Mouse (Mus musculus): Measurements from ENCODE around the gene Rasa3. TPM values are rescaled to one million over a fixed set of nuclear protein-coding genes. Genes with fewer than 3 reads are reported as not detected.

The Rasa3 gene
- polyA plus RNA-seq, 1 experiment from 2014 or later = 20.2 TPM

DNA sequence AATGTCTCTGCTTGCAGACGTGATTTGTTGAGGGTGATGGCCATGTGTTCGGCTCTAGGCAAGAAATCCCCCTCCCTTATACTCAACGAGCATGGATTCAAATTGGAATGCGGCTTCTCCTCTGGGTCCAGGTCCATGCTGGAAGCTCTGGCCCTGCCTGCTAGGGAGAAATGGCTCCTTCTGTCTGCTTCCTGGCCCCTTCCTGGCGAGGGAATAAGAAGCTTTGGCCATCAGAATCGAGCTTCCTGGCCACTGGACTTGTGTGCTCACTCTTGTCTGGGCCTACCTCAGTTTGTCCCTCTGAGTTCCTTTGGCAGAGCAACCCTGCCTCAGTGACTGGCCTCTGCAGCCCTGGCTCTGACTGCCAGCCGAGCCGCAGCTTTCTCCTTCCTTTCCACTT is 19.8 kb upstream of the Rasa3 start:
- Histone ChIP-seq H3K4me1 (replicated peaks) (no peaks in the 10 kb centered on the region), H3K4me3 (replicated peaks) (no peak overlapping the region), H3K9me3 (no peaks in the 10 kb centered on the region), H3K9ac (replicated peaks) (no peak overlapping the region), H3K27ac (no peak overlapping the region), H3K27me3 (no peaks in the 10 kb centered on the region), H3K36me3 (no peaks in the 10 kb centered on the region), H3K4me2 (no peak overlapping the region)
- WGBS = 72% methylated on average over 8 of the region's 8 CpGs
- ATAC-seq (ENCODE audit: insufficient number of reproducible peaks, insufficient read depth, low FRiP score, low TSS enrichment, low read depth) = no peak

DNA sequence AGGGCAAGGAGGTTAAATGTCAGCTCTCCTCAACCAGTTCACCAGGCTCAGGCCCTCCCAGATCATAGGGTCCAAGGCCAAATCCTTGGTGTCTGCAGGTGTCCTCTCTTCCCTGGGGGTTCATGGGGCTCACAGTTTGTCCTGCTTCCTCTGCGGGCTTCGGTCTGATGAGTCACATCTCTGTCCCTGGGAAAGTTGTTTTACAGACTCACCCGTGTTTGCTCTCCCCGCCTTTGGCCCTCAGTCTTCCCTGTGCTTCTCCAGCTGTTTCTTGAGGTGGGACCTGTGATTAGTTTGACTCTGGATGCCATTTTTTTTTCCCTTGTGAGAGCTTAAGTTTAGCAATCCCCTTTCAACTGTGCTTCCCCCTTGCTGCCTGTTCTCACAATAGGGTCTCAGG is 18.8 kb upstream of the Rasa3 start:
- H3K9me3 ChIP-seq = no peaks in the 10 kb centered on the region
- H3K9ac ChIP-seq (replicated peaks) = no peak overlapping the region
- 83% methylated on average over 4 of the region's 4 CpGs for WGBS
- no peaks in the 10 kb centered on the region for H3K36me3 ChIP-seq
- no peak overlapping the region for H3K4me2 ChIP-seq
- no peak overlapping the region for H3K27ac ChIP-seq
- ATAC-seq (ENCODE audit: insufficient number of reproducible peaks, insufficient read depth, low FRiP score, low TSS enrichment, low read depth) = no peak
- no peak overlapping the region for H3K4me3 ChIP-seq (replicated peaks)
- H3K4me1 ChIP-seq (replicated peaks) = no peaks in the 10 kb centered on the region
- no peaks in the 10 kb centered on the region for H3K27me3 ChIP-seq

DNA sequence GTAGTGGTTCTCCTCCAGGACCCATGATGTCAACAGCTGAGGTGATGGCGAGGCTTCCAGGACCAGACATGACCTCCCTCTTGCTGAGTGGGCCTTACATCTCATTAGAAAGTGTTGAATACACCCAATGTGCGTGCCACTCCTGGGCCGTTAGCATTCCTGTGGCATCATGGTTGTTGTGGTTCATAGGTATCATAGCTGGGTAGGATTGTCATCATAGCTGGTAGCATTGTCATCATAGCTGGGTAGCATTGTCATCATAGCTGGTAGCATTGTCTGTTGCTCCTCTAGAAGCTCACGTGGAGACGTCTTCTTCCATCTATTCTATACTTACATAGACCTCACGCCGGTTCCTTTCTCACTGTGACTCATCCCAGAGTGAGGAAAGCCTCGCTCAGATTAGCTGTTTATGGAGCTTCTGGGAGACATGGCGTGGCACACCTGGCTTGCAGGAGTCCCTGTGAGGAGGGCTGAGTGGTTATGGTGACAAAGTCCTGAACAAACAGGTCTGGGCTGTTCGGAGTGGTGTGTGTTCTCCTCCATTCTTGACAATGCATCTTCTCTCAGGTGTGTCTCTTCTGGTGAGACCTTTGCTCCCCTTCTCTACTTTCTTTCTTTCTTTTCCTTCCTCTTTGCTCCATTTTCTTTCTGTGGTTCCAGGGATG is 17.9 kb upstream of the Rasa3 start:
- no peaks in the 10 kb centered on the region for H3K9me3 ChIP-seq
- no peaks in the 10 kb centered on the region for H3K36me3 ChIP-seq
- no peak overlapping the region for H3K27ac ChIP-seq
- H3K9ac ChIP-seq (replicated peaks) = no peak overlapping the region
- 89% methylated on average over 10 of the region's 10 CpGs for WGBS
- H3K4me2 ChIP-seq = no peak overlapping the region
- H3K4me1 ChIP-seq (replicated peaks) = no peaks in the 10 kb centered on the region
- no peak overlapping the region for H3K4me3 ChIP-seq (replicated peaks)
- no peaks in the 10 kb centered on the region for H3K27me3 ChIP-seq
- ATAC-seq (ENCODE audit: insufficient number of reproducible peaks, insufficient read depth, low FRiP score, low TSS enrichment, low read depth) = no peak

DNA sequence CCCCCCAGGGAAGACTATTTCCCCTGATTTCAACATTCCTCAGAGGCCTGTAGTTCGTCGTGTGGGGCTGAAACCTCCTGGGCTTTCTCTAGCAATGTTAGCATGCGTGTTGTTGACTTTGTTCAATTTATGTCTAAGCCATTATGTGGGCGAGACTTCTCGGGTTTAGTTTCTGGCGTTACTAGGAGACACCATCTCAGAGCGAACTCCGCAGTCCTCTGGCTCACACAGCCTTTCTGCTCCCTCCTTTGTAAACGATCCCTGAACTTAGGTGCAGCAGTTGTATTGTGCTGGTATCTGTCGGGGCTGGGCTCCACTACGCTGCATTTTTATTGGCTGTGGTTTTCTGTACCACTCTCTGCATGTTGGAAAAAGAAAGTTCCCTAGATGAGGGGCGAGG is 17.3 kb upstream of the Rasa3 start:
- ATAC-seq (ENCODE audit: insufficient number of reproducible peaks, insufficient read depth, low FRiP score, low TSS enrichment, low read depth) = no peak
- no peak overlapping the region for H3K27ac ChIP-seq
- no peaks in the 10 kb centered on the region for H3K36me3 ChIP-seq
- H3K4me2 ChIP-seq = no peak overlapping the region
- no peaks in the 10 kb centered on the region for H3K4me1 ChIP-seq (replicated peaks)
- H3K27me3 ChIP-seq = no peaks in the 10 kb centered on the region
- no peak overlapping the region for H3K4me3 ChIP-seq (replicated peaks)
- WGBS = 58% methylated on average over 12 of the region's 12 CpGs
- no peaks in the 10 kb centered on the region for H3K9me3 ChIP-seq
- H3K9ac ChIP-seq (replicated peaks) = no peak overlapping the region

DNA sequence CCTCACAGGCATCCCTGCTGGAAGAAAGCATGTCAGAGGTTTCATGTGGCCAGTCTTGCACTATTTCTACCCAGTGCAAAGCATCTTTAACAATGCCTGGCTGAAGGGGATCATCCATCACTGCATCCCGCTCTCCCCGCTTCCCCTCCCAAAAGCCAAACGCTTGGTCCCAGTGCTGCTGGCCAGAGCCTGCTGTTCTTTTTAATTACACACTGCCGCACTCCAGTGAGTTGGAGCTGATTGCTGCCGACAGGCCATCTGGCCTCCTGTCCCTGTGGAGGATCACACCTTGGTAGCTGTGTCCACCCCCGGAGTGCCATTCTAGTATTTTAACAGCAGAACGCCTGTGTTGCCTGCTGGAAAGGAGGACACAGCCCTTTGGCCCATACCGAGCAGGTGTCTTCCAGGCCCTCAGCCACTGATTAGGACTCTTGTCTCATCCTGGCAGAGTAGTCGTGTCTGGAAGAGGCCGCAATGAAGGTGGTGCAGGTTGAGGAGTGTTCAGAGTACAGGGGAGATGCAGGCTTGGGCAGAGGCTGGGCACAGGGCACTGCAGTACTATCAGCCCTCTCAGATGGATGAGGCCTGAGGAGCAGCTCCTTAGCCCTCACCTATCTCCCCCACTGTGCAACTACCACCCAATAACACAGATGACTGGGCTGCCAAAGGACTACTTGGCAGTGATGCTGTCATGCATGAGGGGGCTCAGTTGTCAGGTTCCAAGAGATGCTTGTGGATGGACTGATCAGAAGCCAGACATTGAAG is 15.1 kb upstream of the Rasa3 start:
- WGBS = 34% methylated on average over 10 of the region's 10 CpGs
- Histone ChIP-seq H3K27ac (no peak overlapping the region), H3K4me2 (no peak overlapping the region), H3K36me3 (no peaks in the 10 kb centered on the region), H3K4me1 (replicated peaks) (no peaks in the 10 kb centered on the region), H3K4me3 (replicated peaks) (no peak overlapping the region), H3K9ac (replicated peaks) (no peak overlapping the region), H3K27me3 (no peaks in the 10 kb centered on the region), H3K9me3 (no peaks in the 10 kb centered on the region)
- no peak for ATAC-seq (ENCODE audit: insufficient number of reproducible peaks, insufficient read depth, low FRiP score, low TSS enrichment, low read depth)

DNA sequence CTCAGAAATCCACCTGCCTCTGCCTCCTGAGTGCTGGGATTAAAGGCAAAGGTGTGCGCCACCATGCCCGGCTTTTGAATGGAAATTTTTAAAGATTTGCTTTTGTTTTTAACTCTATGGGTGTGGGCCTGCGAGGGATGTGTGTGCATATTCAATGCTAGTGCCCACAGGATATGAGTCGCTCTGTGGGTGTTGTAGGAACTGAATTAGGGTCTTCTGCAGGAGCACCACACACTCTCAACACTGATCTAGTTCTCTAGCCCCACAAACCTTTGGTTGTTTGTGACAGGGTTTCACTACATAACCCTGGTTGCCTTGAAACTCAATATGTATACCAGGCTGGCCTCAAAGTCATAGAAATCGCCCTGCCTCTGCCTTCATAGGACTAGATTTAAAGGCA is 11.9 kb upstream of the Rasa3 start:
- Histone ChIP-seq H3K27me3 (no peaks in the 10 kb centered on the region; the same call in 1 of the 2 replicates), H3K4me3 (replicated peaks) (no peak overlapping the region), H3K4me1 (replicated peaks) (peaks cover 6% of the 10 kb centered on the region), H3K4me2 (no peak overlapping the region), H3K9me3 (no peaks in the 10 kb centered on the region), H3K36me3 (no peaks in the 10 kb centered on the region), H3K9ac (replicated peaks) (no peak overlapping the region), H3K27ac (no peak overlapping the region)
- 93% methylated on average over 5 of the region's 5 CpGs for WGBS
- ATAC-seq (ENCODE audit: insufficient number of reproducible peaks, insufficient read depth, low FRiP score, low TSS enrichment, low read depth) = no peak

DNA sequence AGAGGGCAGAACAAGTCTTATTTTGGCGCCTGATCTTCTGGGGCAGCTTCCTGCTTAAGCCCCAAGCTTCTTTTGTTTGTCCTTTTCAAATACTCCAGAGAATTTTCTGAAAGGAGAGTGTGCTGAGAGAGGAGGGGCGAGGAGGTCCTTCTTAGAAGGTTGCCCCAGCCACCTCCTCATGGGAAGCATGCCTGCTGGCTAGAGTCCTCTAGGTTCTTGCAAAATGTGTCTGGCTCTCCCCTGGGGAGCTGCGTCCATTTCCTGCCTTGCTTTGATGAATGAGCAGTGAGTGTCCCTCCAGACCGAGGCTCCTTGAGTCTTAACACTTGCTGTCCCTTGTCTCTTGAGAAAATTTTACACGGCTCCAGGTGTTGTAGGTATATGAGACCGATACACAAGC is 11.1 kb upstream of the Rasa3 start:
- Histone ChIP-seq H3K4me3 (replicated peaks) (no peak overlapping the region), H3K9me3 (no peaks in the 10 kb centered on the region), H3K27ac (no peak overlapping the region), H3K36me3 (no peaks in the 10 kb centered on the region), H3K27me3 (no peaks in the 10 kb centered on the region; the same call in 1 of the 2 replicates), H3K4me2 (no peak overlapping the region), H3K4me1 (replicated peaks) (peaks cover 15% of the 10 kb centered on the region), H3K9ac (replicated peaks) (no peak overlapping the region)
- no peak for ATAC-seq (ENCODE audit: insufficient number of reproducible peaks, insufficient read depth, low FRiP score, low TSS enrichment, low read depth)
- 61% methylated on average over 6 of the region's 6 CpGs for WGBS

DNA sequence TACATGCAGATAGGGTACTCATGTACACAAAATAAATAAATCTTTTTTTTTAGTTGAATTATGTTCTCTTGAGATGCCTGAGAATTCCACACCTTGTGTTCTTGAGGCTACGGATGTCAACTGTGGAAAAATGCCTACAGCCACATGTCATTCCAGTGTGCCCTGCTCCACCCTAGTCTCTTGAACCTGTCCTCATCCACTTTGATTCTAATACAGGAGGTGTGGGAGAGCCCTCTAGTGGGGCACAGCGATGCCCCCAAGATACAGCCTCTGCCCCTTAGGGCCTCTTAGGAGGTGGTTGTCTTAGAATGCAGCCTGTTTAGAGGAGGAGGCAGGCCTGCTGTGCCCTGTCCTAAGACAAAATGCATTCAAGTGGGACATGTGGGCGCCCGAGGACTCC is 10.5 kb upstream of the Rasa3 start:
- Histone ChIP-seq H3K9ac (replicated peaks) (no peak overlapping the region), H3K4me3 (replicated peaks) (no peak overlapping the region), H3K27me3 (no peaks in the 10 kb centered on the region; the same call in 1 of the 2 replicates), H3K4me2 (no peak overlapping the region), H3K36me3 (no peaks in the 10 kb centered on the region), H3K4me1 (replicated peaks) (peaks cover 18% of the 10 kb centered on the region), H3K27ac (no peak overlapping the region), H3K9me3 (no peaks in the 10 kb centered on the region)
- ATAC-seq (ENCODE audit: insufficient number of reproducible peaks, insufficient read depth, low FRiP score, low TSS enrichment, low read depth) = no peak
- 78% methylated on average over 4 of the region's 4 CpGs for WGBS

DNA sequence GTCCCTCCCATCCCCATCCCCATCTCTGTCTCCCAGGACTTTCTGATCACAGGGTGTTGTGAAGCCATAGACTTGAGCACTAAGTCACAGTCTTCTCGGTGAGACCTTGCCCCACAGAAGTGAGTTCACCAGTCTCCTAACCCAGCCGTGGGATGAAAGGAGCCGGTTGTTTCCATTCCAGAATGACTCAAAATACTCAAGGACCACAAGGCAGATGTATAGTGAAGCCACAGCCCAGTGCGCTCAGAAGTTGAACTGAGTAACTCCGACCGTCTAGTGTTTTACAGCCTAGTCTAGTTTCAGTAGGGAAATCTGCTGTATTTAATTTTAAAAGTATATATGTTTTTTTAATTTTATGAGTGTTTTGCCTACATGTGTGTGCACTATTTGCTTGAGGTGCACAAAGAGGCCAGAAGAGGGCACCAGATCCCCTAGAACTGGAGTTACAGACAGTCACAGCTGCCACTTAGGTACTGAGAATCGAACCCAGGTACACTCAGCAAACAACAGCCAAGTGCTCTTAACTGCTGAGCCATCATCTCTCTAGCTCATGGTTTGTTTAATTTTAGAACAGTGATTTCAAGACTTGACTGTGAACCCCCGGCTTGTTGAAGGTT is 9.8 kb upstream of the Rasa3 start:
- H3K9ac ChIP-seq (replicated peaks) = no peak overlapping the region

DNA sequence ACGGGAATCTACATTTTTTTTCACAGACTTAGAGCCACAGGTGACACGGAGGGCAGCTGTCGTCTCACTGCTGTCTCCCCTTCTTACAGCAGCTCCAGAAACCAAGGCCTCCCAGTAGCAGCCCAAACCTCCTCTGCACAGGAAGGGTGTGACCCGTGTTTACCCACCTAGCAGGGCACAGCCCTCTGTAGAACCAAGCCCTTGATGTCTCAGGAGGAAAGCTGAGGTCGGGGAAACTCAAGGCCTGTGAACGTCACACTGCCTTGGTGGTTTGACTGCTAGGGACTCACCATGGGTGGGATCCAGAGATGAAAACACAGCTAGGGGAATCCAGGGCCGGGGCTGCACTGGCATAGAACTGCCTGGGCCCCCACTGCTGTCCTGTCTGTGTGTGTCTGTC is 9.0 kb upstream of the Rasa3 start:
- Histone ChIP-seq H3K9ac (replicated peaks) (no peak overlapping the region), H3K4me3 (replicated peaks) (no peak overlapping the region), H3K9me3 (no peaks in the 10 kb centered on the region), H3K27ac (no peak overlapping the region), H3K4me1 (replicated peaks) (peaks cover 18% of the 10 kb centered on the region), H3K27me3 (no peaks in the 10 kb centered on the region; the same call in 1 of the 2 replicates), H3K36me3 (no peaks in the 10 kb centered on the region), H3K4me2 (no peak overlapping the region)
- WGBS = 75% methylated on average over 7 of the region's 7 CpGs
- ATAC-seq (ENCODE audit: insufficient number of reproducible peaks, insufficient read depth, low FRiP score, low TSS enrichment, low read depth) = no peak

More for the DNA sequence above, 9.8 kb upstream of the Rasa3 start:
- WGBS = 90% methylated on average over 8 of the region's 8 CpGs
- H3K4me2 ChIP-seq = no peak overlapping the region
- no peak for ATAC-seq (ENCODE audit: insufficient number of reproducible peaks, insufficient read depth, low FRiP score, low TSS enrichment, low read depth)
- H3K27me3 ChIP-seq = no peaks in the 10 kb centered on the region; the same call in 1 of the 2 replicates
- H3K9me3 ChIP-seq = no peaks in the 10 kb centered on the region
- H3K4me3 ChIP-seq (replicated peaks) = no peak overlapping the region
- H3K27ac ChIP-seq = no peak overlapping the region
- no peaks in the 10 kb centered on the region for H3K36me3 ChIP-seq
- peaks cover 18% of the 10 kb centered on the region for H3K4me1 ChIP-seq (replicated peaks)

DNA sequence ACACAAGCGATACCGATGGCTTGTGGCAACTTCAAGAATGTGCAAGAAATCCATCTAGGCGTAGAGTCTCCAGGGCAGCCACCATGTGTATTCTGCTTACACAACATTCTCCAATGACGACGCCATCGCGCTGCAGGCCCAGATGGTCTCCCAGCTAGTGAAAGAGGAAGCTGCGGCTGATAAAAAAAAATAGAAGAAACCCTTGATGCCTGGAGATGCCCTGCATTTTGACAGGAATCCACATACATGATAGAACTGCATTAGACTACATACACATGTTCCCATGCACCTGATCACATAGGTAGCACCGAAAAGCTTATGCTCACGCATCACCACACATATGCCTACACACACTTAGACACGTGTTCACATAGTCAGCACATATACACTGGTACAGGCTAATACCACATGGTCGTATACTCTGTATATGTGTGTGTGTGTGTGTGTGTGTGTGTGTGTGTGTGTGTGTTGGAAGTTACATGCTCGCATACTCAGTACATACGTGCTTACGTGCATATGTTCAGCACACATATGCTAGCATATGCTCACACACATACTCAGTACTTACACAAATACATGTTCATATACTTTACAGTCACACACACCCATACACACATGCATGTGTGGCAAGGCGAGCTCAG is 8.4 kb upstream of the Rasa3 start:
- H3K9me3 ChIP-seq = no peaks in the 10 kb centered on the region
- no peaks in the 10 kb centered on the region for H3K36me3 ChIP-seq
- no peak for ATAC-seq (ENCODE audit: insufficient number of reproducible peaks, insufficient read depth, low FRiP score, low TSS enrichment, low read depth)
- H3K4me1 ChIP-seq (replicated peaks) = peaks cover 18% of the 10 kb centered on the region
- no peak overlapping the region for H3K27ac ChIP-seq
- no peaks in the 10 kb centered on the region; the same call in 1 of the 2 replicates for H3K27me3 ChIP-seq
- WGBS = 93% methylated on average over 16 of the region's 16 CpGs
- no peak overlapping the region for H3K9ac ChIP-seq (replicated peaks)
- no peak overlapping the region for H3K4me2 ChIP-seq
- no peak overlapping the region for H3K4me3 ChIP-seq (replicated peaks)

Measured in limb, embryonic 12.5 days (tissue).